14 mouse cellular contexts compared by ENCODE assay signal in the genomic region with DNA sequence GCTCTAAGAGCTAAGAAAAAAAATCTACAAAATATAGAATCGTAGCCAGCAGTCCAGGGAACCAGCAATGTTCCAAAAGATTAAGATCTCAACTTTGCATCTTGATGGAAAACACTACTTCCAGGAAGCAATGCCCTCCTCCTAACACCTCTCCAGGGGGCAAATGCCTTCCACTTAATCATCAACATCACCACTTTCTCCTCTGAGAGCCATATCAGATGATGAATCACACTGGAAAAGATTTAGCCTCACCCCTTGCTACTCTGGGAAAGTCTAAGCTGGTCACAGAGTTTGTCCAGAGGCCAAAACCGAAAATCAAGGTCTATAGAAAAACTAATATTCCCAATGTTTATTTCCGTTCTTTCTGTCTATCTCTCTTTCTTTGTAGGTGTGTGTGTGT.
"Had no signal": no experiment of that assay in that cellular context is flagged by ENCODE, and none has a peak within 500 bp of the region (broad histone marks: within the 10 kb centered on the region; RNA-seq: fewer than 3 reads in every experiment).

No protein-coding gene starts in this region.

- ATAC-seq: lung, postnatal 0 days; midbrain, embryonic 13.5 days; midbrain, embryonic 15.5 days had no signal

- H3K27me3 ChIP-seq: lung, embryonic 15.5 days; megakaryocyte, embryonic 14.5 days; midbrain, embryonic 13.5 days; midbrain, embryonic 15.5 days; neural tube, embryonic 12.5 days; stomach, embryonic 15.5 days had no signal

- DNase-seq: lung, adult 2 months; lung, postnatal 14 days; lung, postnatal 36 days; right cerebral cortex, postnatal 14 days; thymus, adult 2 months; thymus, postnatal 25 days; thymus, postnatal 4 days had no signal
